In the genomic region with DNA sequence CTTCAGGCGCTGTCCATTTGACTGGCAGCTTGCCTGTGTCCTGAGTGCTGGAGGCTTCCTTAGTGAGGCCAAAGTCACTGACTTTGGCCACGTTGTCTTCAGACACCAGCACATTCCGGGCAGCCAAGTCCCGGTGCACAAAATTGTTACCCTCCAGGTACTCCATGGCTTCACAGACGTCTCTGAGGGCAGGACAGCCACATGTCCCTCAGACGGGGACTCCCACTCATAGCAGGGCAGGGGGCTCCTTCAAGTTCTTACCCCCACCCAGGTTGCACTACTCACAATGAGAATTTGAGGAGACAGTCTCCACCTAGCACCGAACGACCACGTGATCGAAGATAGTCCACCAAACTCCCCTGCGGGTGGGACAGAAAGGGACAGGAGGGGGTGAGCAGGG, we compare ENCODE assay signal across 46 mouse cellular contexts. TPM values are rescaled to one million over a fixed set of nuclear protein-coding genes. Genes with fewer than 3 reads are reported as not detected.
"Had no signal": no experiment of that assay in that cellular context is flagged by ENCODE, and none has a peak within 500 bp of the region (broad histone marks: within the 10 kb centered on the region; RNA-seq: fewer than 3 reads in every experiment).

No protein-coding gene starts in this region.

- H3K4me2 ChIP-seq: limb, embryonic 12.5 days; limb, embryonic 13.5 days; limb, embryonic 15.5 days; liver, embryonic 11.5 days; liver, embryonic 12.5 days; liver, embryonic 13.5 days; liver, embryonic 15.5 days; lung, embryonic 14.5 days; lung, embryonic 15.5 days; midbrain, embryonic 11.5 days; midbrain, embryonic 12.5 days; midbrain, embryonic 13.5 days; midbrain, embryonic 15.5 days had no signal

- H3K4me1 ChIP-seq: limb, embryonic 10.5 days; limb, embryonic 12.5 days; limb, embryonic 13.5 days; lung, embryonic 15.5 days; midbrain, embryonic 12.5 days; midbrain, embryonic 15.5 days had no signal

- H3K27me3 ChIP-seq: limb, embryonic 12.5 days; limb, embryonic 13.5 days; limb, embryonic 15.5 days; liver, embryonic 12.5 days; liver, embryonic 13.5 days; liver, embryonic 15.5 days; lung, embryonic 15.5 days; megakaryocyte, embryonic 14.5 days; midbrain, embryonic 12.5 days; midbrain, embryonic 13.5 days; midbrain, embryonic 15.5 days had no signal

- DNase-seq: left cerebral cortex, postnatal 4 days; liver; liver, embryonic 13.5 days; liver, postnatal 0 days; lung, adult 18-20 months; lung, adult 2 months; lung, embryonic 14.5 days; lung, postnatal 10 days; lung, postnatal 14 days; lung, postnatal 4 days; midbrain, embryonic 14.5 days had no signal

- H3K27ac ChIP-seq: left cerebral cortex, adult 2 months; limb, embryonic 10.5 days; limb, embryonic 12.5 days; limb, embryonic 13.5 days; limb, embryonic 15.5 days; liver, embryonic 12.5 days; liver, embryonic 13.5 days; liver, embryonic 14.5 days; liver, embryonic 15.5 days; lung, embryonic 15.5 days; macrophage; midbrain, embryonic 10.5 days; midbrain, embryonic 12.5 days; midbrain, embryonic 13.5 days; midbrain, embryonic 15.5 days had no signal

- H3K9me3 ChIP-seq: limb, embryonic 10.5 days; limb, embryonic 12.5 days; limb, embryonic 13.5 days; limb, embryonic 15.5 days; liver, embryonic 12.5 days; liver, embryonic 13.5 days; liver, embryonic 15.5 days; lung, embryonic 15.5 days; midbrain, embryonic 10.5 days; midbrain, embryonic 12.5 days; midbrain, embryonic 13.5 days; midbrain, embryonic 15.5 days had no signal

- ATAC-seq: liver, embryonic 12.5 days; liver, postnatal 0 days; midbrain, embryonic 13.5 days; midbrain, embryonic 15.5 days; midbrain, embryonic 16.5 days had no signal

- H3K4me3 ChIP-seq: left cerebral cortex, adult 2 months; limb, embryonic 10.5 days; limb, embryonic 12.5 days; limb, embryonic 13.5 days; limb, embryonic 15.5 days; liver, embryonic 12.5 days; liver, embryonic 13.5 days; liver, embryonic 15.5 days; lung, embryonic 15.5 days; megakaryocyte, embryonic 14.5 days; midbrain, embryonic 10.5 days; midbrain, embryonic 12.5 days; midbrain, embryonic 13.5 days; midbrain, embryonic 15.5 days; myocyte had no signal

- H3K9ac ChIP-seq: limb, embryonic 12.5 days; limb, embryonic 13.5 days; limb, embryonic 15.5 days; liver, embryonic 12.5 days; liver, embryonic 13.5 days; liver, embryonic 14.5 days; liver, embryonic 15.5 days; liver, postnatal 0 days; lung, embryonic 14.5 days; lung, embryonic 15.5 days; midbrain, embryonic 12.5 days; midbrain, embryonic 13.5 days; midbrain, embryonic 15.5 days had no signal

RNA-seq across cellular contexts. Expression of a gene that starts 7.3 kb away (rescaled TPM):
- total RNA-seq: left cerebral cortex, adult 18-20 months; left cerebral cortex, adult 2 months; left cerebral cortex, adult 8-10 months; left cerebral cortex, postnatal 10 days; left cerebral cortex, postnatal 14 days; left cerebral cortex, postnatal 25 days; left cerebral cortex, postnatal 36 days; liver, adult 2 months; megakaryocyte progenitor cell, adult 5-6 weeks; megakaryocyte, adult 5-6 weeks; megakaryocyte-erythroid progenitor cell, adult 5-6 weeks; midbrain, postnatal 0 days; monocyte, adult 5-6 weeks had no signal
- polyA plus RNA-seq: limb, embryonic 10.5 days; limb, embryonic 11.5 days; limb, embryonic 12.5 days; limb, embryonic 13.5 days; limb, embryonic 14.5 days; limb, embryonic 15.5 days; liver, adult 2 months; liver, embryonic 11.5 days; liver, embryonic 12.5 days; liver, embryonic 14.5 days; liver, embryonic 15.5 days; liver, embryonic 16.5 days; liver, postnatal 0 days; lung, embryonic 14.5 days; lung, embryonic 15.5 days; lung, embryonic 16.5 days; macrophage; midbrain, embryonic 13.5 days; midbrain, embryonic 14.5 days; midbrain, embryonic 15.5 days; midbrain, embryonic 16.5 days; midbrain, postnatal 0 days had no signal

RNA-seq across cellular contexts. Expression of a gene that starts 21.8 kb away (rescaled TPM):
- total RNA-seq: liver, adult 2 months; megakaryocyte progenitor cell, adult 5-6 weeks; megakaryocyte, adult 5-6 weeks; megakaryocyte-erythroid progenitor cell, adult 5-6 weeks; midbrain, postnatal 0 days; monocyte, adult 5-6 weeks had no signal
- polyA plus RNA-seq: limb, embryonic 10.5 days; limb, embryonic 11.5 days; limb, embryonic 12.5 days; limb, embryonic 13.5 days; limb, embryonic 14.5 days; limb, embryonic 15.5 days; liver, adult 2 months; liver, embryonic 11.5 days; liver, embryonic 12.5 days; liver, embryonic 13.5 days; liver, embryonic 14.5 days; liver, embryonic 15.5 days; liver, embryonic 16.5 days; liver, postnatal 0 days; lung, adult 2 months; lung, embryonic 14.5 days; lung, embryonic 15.5 days; lung, embryonic 16.5 days; macrophage had no signal

RNA-seq across cellular contexts. Expression of a gene that starts 55.6 kb away (rescaled TPM):
- total RNA-seq: left cerebral cortex, adult 18-20 months; left cerebral cortex, adult 2 months; left cerebral cortex, adult 8-10 months; left cerebral cortex, postnatal 10 days; left cerebral cortex, postnatal 14 days; left cerebral cortex, postnatal 25 days; left cerebral cortex, postnatal 36 days; left cerebral cortex, postnatal 4 days; megakaryocyte progenitor cell, adult 5-6 weeks; megakaryocyte, adult 5-6 weeks; megakaryocyte-erythroid progenitor cell, adult 5-6 weeks; midbrain, postnatal 0 days; monocyte, adult 5-6 weeks had no signal
- polyA plus RNA-seq: limb, embryonic 10.5 days; limb, embryonic 11.5 days; limb, embryonic 12.5 days; limb, embryonic 13.5 days; limb, embryonic 14.5 days; limb, embryonic 15.5 days; liver, embryonic 11.5 days; liver, embryonic 12.5 days; lung, embryonic 14.5 days; lung, embryonic 15.5 days; lung, embryonic 16.5 days; macrophage; midbrain, embryonic 10.5 days; midbrain, embryonic 11.5 days; midbrain, embryonic 12.5 days; midbrain, embryonic 13.5 days; midbrain, embryonic 14.5 days; midbrain, embryonic 15.5 days; midbrain, embryonic 16.5 days; midbrain, postnatal 0 days; myocyte had no signal
